Mouse (Mus musculus): ENCODE results near the gene Nav3. TPM values are rescaled to one million over a fixed set of nuclear protein-coding genes. Genes with fewer than 3 reads are reported as not detected.

The Nav3 gene
- polyA plus RNA-seq, 1 experiment from 2014 or later, result 1.9 TPM

DNA sequence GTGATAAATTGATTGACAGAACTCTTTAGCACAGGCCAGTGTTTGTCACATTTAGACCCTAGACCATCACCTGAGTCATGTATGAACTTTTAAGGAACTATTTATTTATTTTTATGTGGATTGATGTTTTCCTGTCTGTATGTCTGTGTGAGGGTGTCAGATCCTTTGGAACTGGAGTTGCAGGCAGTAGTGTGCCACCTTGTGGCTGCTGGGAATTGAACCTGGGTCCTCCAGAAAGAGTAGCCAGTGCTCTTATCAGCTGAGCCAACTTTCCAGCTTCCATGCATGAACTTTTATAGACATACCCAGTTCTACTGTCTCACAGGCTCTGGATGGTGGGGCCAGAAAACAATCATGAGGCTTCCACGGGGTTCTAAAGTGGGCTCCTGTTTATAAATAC lies 536.5 kb downstream of the Nav3 start:
- Histone ChIP-seq H3K4me2 (ENCODE audit: low read depth, low read length) (no peak overlapping the region), H3K4me1 (ENCODE audit: control insufficient read depth, insufficient read depth, low read length) (no peaks in the 10 kb centered on the region), H3K9ac (ENCODE audit: low read length) (no peak overlapping the region), H3K4me3 (ENCODE audit: low read length) (no peak overlapping the region), H3K27me3 (ENCODE audit: control insufficient read depth, insufficient read depth, low read length) (no peaks in the 10 kb centered on the region), H3K36me3 (ENCODE audit: control insufficient read depth, insufficient read depth) (no peaks in the 10 kb centered on the region), H3K9me3 (replicated peaks; ENCODE audit: control insufficient read depth, low read length) (no peaks in the 10 kb centered on the region), H3K27ac (ENCODE audit: low read length) (no peak overlapping the region)
- WGBS, result 27% methylated on average over 1 of the region's 1 CpGs
- ATAC-seq (replicated peaks; ENCODE audit: extremely low read depth, insufficient read depth, low FRiP score), result no peak

GRCm38 (mm10) chr10:109907206-109907605 lies 548.8 kb downstream of the Nav3 start:
- peaks cover 3% of the 10 kb centered on the region; the same call in 1 of the 2 replicates for H3K9me3 ChIP-seq (replicated peaks; ENCODE audit: control insufficient read depth, low read length)
- no peaks in the 10 kb centered on the region for H3K4me1 ChIP-seq (ENCODE audit: control insufficient read depth, insufficient read depth, low read length)
- no peak overlapping the region for H3K27ac ChIP-seq (ENCODE audit: low read length)
- no peaks in the 10 kb centered on the region for H3K36me3 ChIP-seq (ENCODE audit: control insufficient read depth, insufficient read depth)
- H3K9ac ChIP-seq (ENCODE audit: low read length), result no peak overlapping the region
- H3K4me2 ChIP-seq (ENCODE audit: low read depth, low read length), result no peak overlapping the region
- 77% methylated on average over 4 of the region's 4 CpGs for WGBS
- H3K4me3 ChIP-seq (ENCODE audit: low read length), result no peak overlapping the region
- H3K27me3 ChIP-seq (ENCODE audit: control insufficient read depth, insufficient read depth, low read length), result no peaks in the 10 kb centered on the region
- ATAC-seq (replicated peaks; ENCODE audit: extremely low read depth, insufficient read depth, low FRiP score), result no peak

DNA sequence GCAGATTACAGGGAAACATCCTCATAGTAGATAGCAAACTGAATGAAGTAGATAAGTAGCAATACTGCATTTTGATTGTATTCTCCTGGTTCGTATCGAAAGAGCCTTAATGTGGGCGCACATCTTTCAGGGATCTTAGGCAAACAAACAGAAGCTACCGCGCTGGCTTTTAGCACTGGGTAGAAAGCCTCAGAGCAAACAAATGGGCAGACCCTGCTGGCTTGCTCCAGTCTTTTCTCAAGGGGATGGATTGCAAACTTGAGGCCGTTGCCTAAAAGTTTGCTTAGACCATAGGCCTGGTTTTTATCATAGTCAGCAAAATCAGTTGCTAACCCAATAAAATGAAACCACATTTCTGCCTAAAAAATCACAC lies 549.6 kb downstream of the Nav3 start:
- no peaks in the 10 kb centered on the region for H3K36me3 ChIP-seq (ENCODE audit: control insufficient read depth, insufficient read depth)
- H3K9ac ChIP-seq (ENCODE audit: low read length), result no peak overlapping the region
- no peak overlapping the region for H3K27ac ChIP-seq (ENCODE audit: low read length)
- no peak for ATAC-seq (replicated peaks; ENCODE audit: extremely low read depth, insufficient read depth, low FRiP score)
- peaks cover 3% of the 10 kb centered on the region; the same call in 1 of the 2 replicates for H3K9me3 ChIP-seq (replicated peaks; ENCODE audit: control insufficient read depth, low read length)
- H3K4me1 ChIP-seq (ENCODE audit: control insufficient read depth, insufficient read depth, low read length), result no peaks in the 10 kb centered on the region
- no peak overlapping the region for H3K4me3 ChIP-seq (ENCODE audit: low read length)
- WGBS, result 25% methylated on average over 6 of the region's 6 CpGs
- no peaks in the 10 kb centered on the region for H3K27me3 ChIP-seq (ENCODE audit: control insufficient read depth, insufficient read depth, low read length)
- H3K4me2 ChIP-seq (ENCODE audit: low read depth, low read length), result 0 out of 2 replicates have a peak overlapping the region, but pooled peaks have one; percentile 21

DNA sequence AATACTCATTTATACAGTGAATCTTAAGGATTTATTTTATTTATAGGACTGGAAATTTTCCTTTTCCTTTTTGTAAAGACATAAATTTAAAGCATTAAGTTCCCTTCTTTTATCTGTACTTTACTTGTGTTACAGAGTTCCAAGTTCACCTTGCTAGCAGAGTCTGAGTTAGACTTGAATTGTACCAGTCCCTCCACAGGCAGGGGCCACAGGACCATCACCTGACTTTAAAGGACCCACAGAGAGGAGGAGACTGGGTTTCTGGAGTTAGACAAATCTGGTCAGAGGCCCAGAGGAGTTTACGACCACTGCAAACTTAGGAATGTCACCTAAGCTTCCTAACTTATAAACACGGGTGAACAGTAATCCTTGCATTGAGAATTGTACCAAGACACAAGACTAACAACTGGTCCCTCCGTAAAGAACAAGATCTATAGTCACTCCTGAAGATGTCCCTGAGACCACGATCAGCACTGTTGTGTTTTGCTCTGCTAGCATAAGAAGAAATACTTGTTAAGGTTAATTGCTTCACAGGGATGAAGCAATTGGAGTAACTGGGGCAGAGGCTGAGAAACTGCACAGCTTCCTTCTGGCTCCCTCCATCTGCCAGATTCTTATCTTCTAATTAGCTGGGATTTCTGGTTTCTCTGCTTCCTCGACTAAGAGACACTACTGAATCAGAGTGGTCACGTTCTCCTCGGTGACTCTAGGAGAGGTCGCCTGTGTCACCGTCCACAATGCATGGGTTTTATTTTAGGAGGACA lies 550.2 kb downstream of the Nav3 start:
- Histone ChIP-seq H3K4me1 (ENCODE audit: control insufficient read depth, insufficient read depth, low read length) (no peaks in the 10 kb centered on the region), H3K4me3 (ENCODE audit: low read length) (no peak overlapping the region), H3K27ac (ENCODE audit: low read length) (no peak overlapping the region), H3K27me3 (ENCODE audit: control insufficient read depth, insufficient read depth, low read length) (no peaks in the 10 kb centered on the region), H3K9me3 (replicated peaks; ENCODE audit: control insufficient read depth, low read length) (peaks cover under 1% of the 10 kb centered on the region; the same call in 1 of the 2 replicates), H3K9ac (ENCODE audit: low read length) (no peak overlapping the region), H3K4me2 (ENCODE audit: low read depth, low read length) (0 out of 2 replicates have a peak overlapping the region, but pooled peaks have one; percentile 21), H3K36me3 (ENCODE audit: control insufficient read depth, insufficient read depth) (no peaks in the 10 kb centered on the region)
- no peak for ATAC-seq (replicated peaks; ENCODE audit: extremely low read depth, insufficient read depth, low FRiP score)
- 33% methylated on average over 9 of the region's 9 CpGs for WGBS

GRCm38 (mm10) chr10:109904841-109905240 lies 551.2 kb downstream of the Nav3 start:
- no peaks in the 10 kb centered on the region for H3K27me3 ChIP-seq (ENCODE audit: control insufficient read depth, insufficient read depth, low read length)
- H3K27ac ChIP-seq (ENCODE audit: low read length), result no peak overlapping the region
- WGBS, result 77% methylated on average over 1 of the region's 1 CpGs
- H3K36me3 ChIP-seq (ENCODE audit: control insufficient read depth, insufficient read depth), result no peaks in the 10 kb centered on the region
- no peak overlapping the region for H3K4me3 ChIP-seq (ENCODE audit: low read length)
- no peaks in the 10 kb centered on the region for H3K9me3 ChIP-seq (replicated peaks; ENCODE audit: control insufficient read depth, low read length)
- H3K4me1 ChIP-seq (ENCODE audit: control insufficient read depth, insufficient read depth, low read length), result no peaks in the 10 kb centered on the region
- no peak overlapping the region for H3K4me2 ChIP-seq (ENCODE audit: low read depth, low read length)
- ATAC-seq (replicated peaks; ENCODE audit: extremely low read depth, insufficient read depth, low FRiP score), result no peak
- no peak overlapping the region for H3K9ac ChIP-seq (ENCODE audit: low read length)

DNA sequence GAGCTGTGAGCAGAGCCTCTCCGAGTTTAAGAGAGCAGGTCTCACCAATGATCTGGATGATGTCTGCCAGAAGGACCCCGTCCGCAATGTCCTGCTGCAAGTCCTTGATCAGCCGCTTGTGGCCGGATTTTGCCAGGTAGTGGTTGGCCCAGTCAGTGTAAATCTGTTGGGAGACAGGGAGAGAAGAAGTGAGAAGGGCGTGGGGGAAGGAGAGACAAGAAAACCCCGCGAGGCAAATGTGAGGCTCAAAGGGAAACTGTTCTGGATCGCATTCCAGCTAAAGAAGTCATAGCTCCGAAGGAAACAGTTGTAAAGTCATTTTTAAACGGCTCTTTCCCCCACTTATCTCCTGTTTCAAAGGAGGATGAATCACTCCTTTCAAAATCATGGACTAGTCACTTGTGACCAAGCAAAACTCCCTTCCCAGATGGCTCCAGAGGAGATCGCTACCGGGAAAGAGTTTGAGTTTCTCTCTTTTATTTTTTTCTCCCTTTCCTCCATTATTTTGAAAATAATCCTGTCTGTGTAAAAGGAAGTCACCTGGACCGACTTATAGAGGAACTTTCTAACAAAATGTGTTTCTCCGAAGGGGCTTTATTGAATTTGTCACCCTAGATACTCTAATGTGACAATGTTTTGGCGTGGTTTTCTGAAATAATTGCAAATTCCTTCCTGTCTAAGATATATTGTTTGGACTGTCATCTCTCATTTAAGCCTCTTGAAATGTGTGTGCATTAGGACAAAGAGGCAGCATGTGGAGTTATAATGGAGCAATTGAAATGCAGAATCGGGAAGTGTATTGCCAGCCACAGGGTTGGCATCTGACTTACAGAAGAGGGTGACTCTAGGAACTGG lies 552.1 kb downstream of the Nav3 start:
- no peak for ATAC-seq (replicated peaks; ENCODE audit: extremely low read depth, insufficient read depth, low FRiP score)
- Histone ChIP-seq H3K9ac (ENCODE audit: low read length) (no peak overlapping the region), H3K36me3 (ENCODE audit: control insufficient read depth, insufficient read depth) (no peaks in the 10 kb centered on the region), H3K9me3 (replicated peaks; ENCODE audit: control insufficient read depth, low read length) (no peaks in the 10 kb centered on the region), H3K4me3 (ENCODE audit: low read length) (0 out of 2 replicates have a peak overlapping the region, but pooled peaks have one; percentile 19), H3K4me2 (ENCODE audit: low read depth, low read length) (peak overlapping the region; percentile 30; the same call in 1 of the 2 replicates), H3K4me1 (ENCODE audit: control insufficient read depth, insufficient read depth, low read length) (no peaks in the 10 kb centered on the region), H3K27ac (ENCODE audit: low read length) (0 out of 2 replicates have a peak overlapping the region, but pooled peaks have one; percentile 18), H3K27me3 (ENCODE audit: control insufficient read depth, insufficient read depth, low read length) (no peaks in the 10 kb centered on the region)
- 58% methylated on average over 17 of the region's 17 CpGs for WGBS

DNA sequence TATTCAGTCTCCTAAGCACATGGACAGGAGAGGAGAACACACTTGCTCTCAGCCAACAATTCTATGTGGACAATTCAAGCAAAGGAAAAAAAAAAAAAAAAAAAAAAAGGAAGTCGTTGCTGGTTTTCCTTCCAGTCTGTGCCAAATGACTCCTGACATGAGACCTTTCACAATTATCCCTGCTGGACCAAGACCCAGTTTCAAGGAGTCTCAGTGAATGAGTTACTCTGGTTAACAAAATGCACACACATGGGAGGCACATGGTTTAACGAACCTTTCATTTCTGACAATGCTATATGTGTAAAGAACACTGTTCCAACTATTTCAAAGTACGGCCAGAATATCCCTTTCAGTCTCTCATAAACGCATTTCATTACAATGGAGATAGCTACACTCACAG lies 552.8 kb downstream of the Nav3 start:
- Histone ChIP-seq H3K36me3 (ENCODE audit: control insufficient read depth, insufficient read depth) (no peaks in the 10 kb centered on the region), H3K4me1 (ENCODE audit: control insufficient read depth, insufficient read depth, low read length) (no peaks in the 10 kb centered on the region), H3K27me3 (ENCODE audit: control insufficient read depth, insufficient read depth, low read length) (no peaks in the 10 kb centered on the region), H3K27ac (ENCODE audit: low read length) (no peak overlapping the region), H3K4me3 (ENCODE audit: low read length) (no peak overlapping the region), H3K4me2 (ENCODE audit: low read depth, low read length) (no peak overlapping the region), H3K9ac (ENCODE audit: low read length) (no peak overlapping the region), H3K9me3 (replicated peaks; ENCODE audit: control insufficient read depth, low read length) (no peaks in the 10 kb centered on the region)
- 71% methylated on average over 4 of the region's 4 CpGs for WGBS
- ATAC-seq (replicated peaks; ENCODE audit: extremely low read depth, insufficient read depth, low FRiP score), result no peak

GRCm38 (mm10) chr10:109889171-109889475 lies 566.9 kb downstream of the Nav3 start:
- Histone ChIP-seq H3K9ac (ENCODE audit: low read length) (no peak overlapping the region), H3K9me3 (replicated peaks; ENCODE audit: control insufficient read depth, low read length) (no peaks in the 10 kb centered on the region), H3K27me3 (ENCODE audit: control insufficient read depth, insufficient read depth, low read length) (no peaks in the 10 kb centered on the region), H3K4me3 (ENCODE audit: low read length) (no peak overlapping the region), H3K4me2 (ENCODE audit: low read depth, low read length) (no peak overlapping the region), H3K4me1 (ENCODE audit: control insufficient read depth, insufficient read depth, low read length) (no peaks in the 10 kb centered on the region), H3K36me3 (ENCODE audit: control insufficient read depth, insufficient read depth) (no peaks in the 10 kb centered on the region), H3K27ac (ENCODE audit: low read length) (no peak overlapping the region)
- WGBS, result 91% methylated on average over 3 of the region's 3 CpGs
- ATAC-seq (replicated peaks; ENCODE audit: extremely low read depth, insufficient read depth, low FRiP score), result no peak
